Mouse (Mus musculus) mouse trophoblast stem cell (cell line): ENCODE measurements around the gene Rps18.

Source experiments
- in situ Hi-C, 2 experiments: fragments of 300-500 bp; cut with MseI, MboI; formaldehyde crosslinking; loops; 2 replicates in 1 of 2; 3 replicates in 1 of 2; pipeline ENCODE4 v1.15.1; 2025

The Rps18 gene

GRCm38 (mm10) chr17:33969394-33969793, 13.6 kb upstream of the Rps18 start:
- in situ Hi-C loops: loop anchor here in 1 of 2 experiments (25.0 kb wide), 1 partner anchor 1668 kb away; the partner anchor contains the start of genes Gm9573 and Mucl3

GRCm38 (mm10) chr17:33968927-33969326, 13.1 kb upstream of the Rps18 start:
- in situ Hi-C loops: loop anchor here in 1 of 2 experiments (25.0 kb wide), 1 partner anchor 1668 kb away; the partner anchor contains the start of genes Gm9573 and Mucl3

- in situ Hi-C loops: loop anchor here in 1 of 2 experiments (25.0 kb wide), 1 partner anchor 1669 kb away; the partner anchor contains the start of genes Gm9573 and Mucl3
These were observed 12.7 kb upstream of the Rps18 start for GRCm38 (mm10) chr17:33968489-33968888.

- in situ Hi-C loops: loop anchor here in 1 of 2 experiments (25.0 kb wide), 1 partner anchor 1671 kb away; the partner anchor contains the start of genes Gm9573 and Mucl3
These were observed 10.2 kb upstream of the Rps18 start for GRCm38 (mm10) chr17:33965846-33966550.

- in situ Hi-C loops: loop anchor here in 1 of 2 experiments (25.0 kb wide), 1 partner anchor 1672 kb away; the partner anchor contains the start of genes Gm9573 and Mucl3
These were observed 9.5 kb upstream of the Rps18 start for GRCm38 (mm10) chr17:33965082-33965845.

GRCm38 (mm10) chr17:33962876-33963275, 7.1 kb upstream of the Rps18 start:
- in situ Hi-C loops: loop anchor here in 1 of 2 experiments (25.0 kb wide), 1 partner anchor 1674 kb away; the partner anchor contains the start of genes Gm9573 and Mucl3

GRCm38 (mm10) chr17:33959948-33960347, 4.1 kb upstream of the Rps18 start:
- in situ Hi-C loops: loop anchor here in 1 of 2 experiments (25.0 kb wide), 1 partner anchor 1677 kb away; the partner anchor contains the start of genes Gm9573 and Mucl3

GRCm38 (mm10) chr17:33959135-33959534, 3.3 kb upstream of the Rps18 start:
- in situ Hi-C loops: loop anchor here in 1 of 2 experiments (25.0 kb wide), 1 partner anchor 1678 kb away; the partner anchor contains the start of genes Gm9573 and Mucl3

- in situ Hi-C loops: loop anchor here in 1 of 2 experiments (25.0 kb wide), 1 partner anchor 1679 kb away; the partner anchor contains the start of genes Gm9573 and Mucl3
These were observed 2.6 kb upstream of the Rps18 start for GRCm38 (mm10) chr17:33958451-33958850.

GRCm38 (mm10) chr17:33957493-33957892, 1.7 kb upstream of the Rps18 start:
- in situ Hi-C loops: loop anchor here in 1 of 2 experiments (25.0 kb wide), 1 partner anchor 1680 kb away; the partner anchor contains the start of genes Gm9573 and Mucl3

- in situ Hi-C loops: loop anchor here in 1 of 2 experiments (25.0 kb wide), 1 partner anchor 1681 kb away; the partner anchor contains the start of genes Gm9573 and Mucl3
These were observed 535 bp upstream of the Rps18 start for GRCm38 (mm10) chr17:33956336-33956735.

GRCm38 (mm10) chr17:33954646-33955554, 901 bp downstream of the Rps18 start:
- in situ Hi-C loops: loop anchor here in 1 of 2 experiments (25.0 kb wide), 1 partner anchor 1682 kb away; the partner anchor contains the start of genes Gm9573 and Mucl3

- in situ Hi-C loops: loop anchor here in 1 of 2 experiments (25.0 kb wide), 1 partner anchor 1683 kb away; the partner anchor contains the start of genes Gm9573 and Mucl3
These were observed 1.7 kb downstream of the Rps18 start for GRCm38 (mm10) chr17:33953961-33954565.

- in situ Hi-C loops: loop anchor here in 1 of 2 experiments (25.0 kb wide), 1 partner anchor 1684 kb away; the partner anchor contains the start of genes Gm9573 and Mucl3
These were observed 2.5 kb downstream of the Rps18 start for GRCm38 (mm10) chr17:33953310-33953709.

- in situ Hi-C loops: loop anchor here in 1 of 2 experiments (25.0 kb wide), 1 partner anchor 1684 kb away; the partner anchor contains the start of genes Gm9573 and Mucl3
These were observed 2.9 kb downstream of the Rps18 start for GRCm38 (mm10) chr17:33952879-33953278.

- in situ Hi-C loops: loop anchor here in 1 of 2 experiments (25.0 kb wide), 1 partner anchor 1685 kb away; the partner anchor contains the start of genes Gm9573 and Mucl3
These were observed 3.8 kb downstream of the Rps18 start for GRCm38 (mm10) chr17:33952015-33952414.

- in situ Hi-C loops: loop anchor here in 1 of 2 experiments (25.0 kb wide), 1 partner anchor 1686 kb away; the partner anchor contains the start of genes Gm9573 and Mucl3
These were observed 4.5 kb downstream of the Rps18 start, which contains the start of gene B3galt4 for GRCm38 (mm10) chr17:33951021-33951946. Gene B3galt4 (minus strand): TSS chr17:33951488.

- in situ Hi-C loops: loop anchor here in 1 of 2 experiments (25.0 kb wide), 1 partner anchor 1687 kb away; the partner anchor contains the start of genes Gm9573 and Mucl3
These were observed 5.6 kb downstream of the Rps18 start for GRCm38 (mm10) chr17:33950131-33950625.
